7 mouse cellular contexts compared by ENCODE assay signal in genomic region chr5:140829081-140829910, GRCm38 (mm10). TPM values are rescaled to one million over a fixed set of nuclear protein-coding genes. Genes with fewer than 3 reads are reported as not detected.
DNase-seq lines count a peak whose midpoint lies in the region; ATAC-seq and TF ChIP-seq lines count a peak whose summit lies in the region.

No protein-coding gene starts in this region.

- H3K9me3 ChIP-seq in embryonic facial prominence, embryonic 15.5 days (replicated peaks) = no peaks in the 10 kb centered on the region
- no peaks in the 10 kb centered on the region for H3K9me3 ChIP-seq in kidney, embryonic 14.5 days (ENCODE audit: control insufficient read depth, low read length)
- no peaks in the 10 kb centered on the region for H3K9me3 ChIP-seq in midbrain, embryonic 10.5 days (replicated peaks)

- no peaks in the 10 kb centered on the region for H3K36me3 ChIP-seq in thymus, adult 2 months (ENCODE audit: control insufficient read depth, insufficient read depth, low read length)
- no peaks in the 10 kb centered on the region for H3K36me3 ChIP-seq in embryonic facial prominence, embryonic 15.5 days
- H3K36me3 ChIP-seq in kidney, embryonic 14.5 days (ENCODE audit: control insufficient read depth, insufficient read depth, low read length) = no peaks in the 10 kb centered on the region
- H3K36me3 ChIP-seq in midbrain, embryonic 10.5 days = peaks cover 14% of the 10 kb centered on the region

- peak overlapping the region; percentile 91 for H3K4me2 ChIP-seq in embryonic facial prominence, embryonic 15.5 days (replicated peaks)
- peak overlapping the region; percentile 90 for H3K4me2 ChIP-seq in kidney, embryonic 14.5 days (replicated peaks; ENCODE audit: low read depth, low read length)

- no peak overlapping the region for H3K27ac ChIP-seq in thymus, adult 2 months (ENCODE audit: control insufficient read depth, insufficient read depth, low read length)
- H3K27ac ChIP-seq in embryonic facial prominence, embryonic 15.5 days (replicated peaks) = peak overlapping the region; percentile 83
- H3K27ac ChIP-seq in kidney, embryonic 14.5 days (ENCODE audit: low read depth, low read length) = no peak overlapping the region; the same call in 1 of the 2 replicates
- peak overlapping the region; percentile 91 for H3K27ac ChIP-seq in midbrain, embryonic 10.5 days (replicated peaks)

- DNase-seq in thymus, adult 2 months = no peak
- DNase-seq in thymus, postnatal 36 days = no peak
- DNase-seq in midbrain, embryonic 10.5 days (ENCODE audit: low spot score) = peak; percentile 42
- DNase-seq in urinary bladder, adult 18-20 months (ENCODE audit: low spot score in 2 of 2) = no peak
- DNase-seq in right cerebral cortex, postnatal 25 days = no peak

- H3K4me1 ChIP-seq in thymus, adult 2 months (replicated peaks; ENCODE audit: control insufficient read depth, insufficient read depth, low read length) = peaks cover 4% of the 10 kb centered on the region
- peaks cover 40% of the 10 kb centered on the region for H3K4me1 ChIP-seq in embryonic facial prominence, embryonic 15.5 days
- peaks cover 29% of the 10 kb centered on the region for H3K4me1 ChIP-seq in kidney, embryonic 14.5 days (ENCODE audit: control insufficient read depth, insufficient read depth, low read length)
- peaks cover 38% of the 10 kb centered on the region for H3K4me1 ChIP-seq in midbrain, embryonic 10.5 days

- 47% methylated on average over 18 of the region's 18 CpGs for WGBS in thymus, adult 2 months
- WGBS in embryonic facial prominence, embryonic 15.5 days = 32% methylated on average over 18 of the region's 18 CpGs
- whole genome bisulfite sequencing in kidney, embryonic 14.5 days = 35% methylated on average over 18 of the region's 18 CpGs
- WGBS in midbrain, embryonic 10.5 days = 39% methylated on average over 18 of the region's 18 CpGs

- ATAC-seq in embryonic facial prominence, embryonic 15.5 days (ENCODE audit: insufficient number of reproducible peaks, low FRiP score, low TSS enrichment, low read depth) = no peak
- ATAC-seq in kidney, embryonic 14.5 days (ENCODE audit: low FRiP score, low TSS enrichment) = peak; percentile 2; the same call in 1 of the 2 replicates

- H3K27me3 ChIP-seq in thymus, adult 2 months (ENCODE audit: control insufficient read depth, insufficient read depth, low read length) = no peaks in the 10 kb centered on the region
- no peaks in the 10 kb centered on the region for H3K27me3 ChIP-seq in embryonic facial prominence, embryonic 15.5 days
- no peaks in the 10 kb centered on the region for H3K27me3 ChIP-seq in kidney, embryonic 14.5 days (ENCODE audit: control insufficient read depth, insufficient read depth, low read length)
- no peaks in the 10 kb centered on the region for H3K27me3 ChIP-seq in midbrain, embryonic 10.5 days (ENCODE audit: low read depth, poor library complexity, severe bottlenecking)

- H3K4me3 ChIP-seq in thymus, adult 2 months (ENCODE audit: control insufficient read depth, insufficient read depth, low read length) = peak overlapping the region; percentile 55
- H3K4me3 ChIP-seq in embryonic facial prominence, embryonic 15.5 days (replicated peaks) = peak overlapping the region; percentile 74
- peak overlapping the region; percentile 89 for H3K4me3 ChIP-seq in kidney, embryonic 14.5 days (ENCODE audit: low read length)
- H3K4me3 ChIP-seq in midbrain, embryonic 10.5 days = peak overlapping the region; percentile 88

- TF ChIP-seq POLR2A in thymus, adult 2 months (IDR thresholded peaks at IDR 0.05; ENCODE audit: control insufficient read depth, extremely low read depth, insufficient read depth, low read length, poor library complexity) = no peak

- H3K9ac ChIP-seq in embryonic facial prominence, embryonic 15.5 days = peak overlapping the region; percentile 73
- H3K9ac ChIP-seq in kidney, embryonic 14.5 days (ENCODE audit: low read depth, low read length) = peak overlapping the region; percentile 87

- no peak for TF ChIP-seq CTCF in thymus, adult 2 months (IDR thresholded peaks at IDR 0.05; ENCODE audit: borderline replicate concordance, control insufficient read depth, extremely low read depth, insufficient read depth, low read length, poor library complexity)

RNA-seq across cellular contexts. Expression of gene Gna12, which starts 0.9 kb away (rescaled TPM):
- 68.1 and 69.0 TPM in 2 replicates for polyA plus RNA-seq in thymus, adult 2 months (2012; rRNA removed)
- polyA plus RNA-seq in embryonic facial prominence, embryonic 15.5 days (2015; fragmentation: Nextera tagmentation; extraction: Ambion mirVana) = 24.6 and 35.3 TPM in 2 replicates
- 20.4 and 22.1 TPM in 2 replicates for polyA plus RNA-seq in kidney, embryonic 14.5 days (2014; fragmentation: Nextera tagmentation; extraction: Ambion mirVana)
- polyA plus RNA-seq in midbrain, embryonic 10.5 days (2016; fragmentation: Nextera tagmentation; extraction: Ambion mirVana) = 7.7 and 8.0 TPM in 2 replicates

Comparison
In these comparisons a context has a peak if more than half of its experiments do, and no peak if none do; other contexts are left out.
1. H3K27ac ChIP-seq: peak in embryonic facial prominence, embryonic 15.5 days (single experiment) and midbrain, embryonic 10.5 days (single experiment); none in thymus, adult 2 months (single experiment) and kidney, embryonic 14.5 days (single experiment).
2. Peak in every context shown above with its lines, with median percentiles within 50 percentile points of each other: H3K4me3 ChIP-seq.